Mouse (Mus musculus) intestine, embryonic 15.5 days (tissue): ENCODE measurements around the gene Ccdc183. TPM values are rescaled to one million over a fixed set of nuclear protein-coding genes. Genes with fewer than 3 reads are reported as not detected.

Experiments
- ATAC-seq: fragments of 200-750 bp; cut with Nextera tagmentation; 2 replicates; pipeline ENCODE4 v1.8.0; 2017; ENCODE audit warnings: moderate TSS enrichment, moderate library complexity
- H3K27ac ChIP-seq: fragments of 300-500 bp; sonication (generic); 2 replicates; pipeline ENCODE4 v1.5.1; 2015; ENCODE audit warnings: mild to moderate bottlenecking, inconsistent platforms
- H3K27me3 ChIP-seq: fragments of 300-500 bp; sonication (generic); replicated peaks from 2 replicates; pipeline ENCODE4 v1.6.1; 2015; ENCODE audit warnings: inconsistent platforms
- H3K36me3 ChIP-seq: fragments of 300-500 bp; sonication (generic); 2 replicates; pipeline ENCODE4 v1.6.1; 2015; ENCODE audit warnings: inconsistent platforms
- H3K4me1 ChIP-seq: fragments of 300-500 bp; sonication (generic); replicated peaks from 2 replicates; pipeline ENCODE4 v1.6.1; 2015; ENCODE audit warnings: inconsistent platforms
- H3K4me2 ChIP-seq: fragments of 300-500 bp; sonication (generic); replicated peaks from 2 replicates; pipeline ENCODE4 v1.6.1; 2015; ENCODE audit warnings: mild to moderate bottlenecking, inconsistent platforms
- H3K4me3 ChIP-seq: fragments of 300-500 bp; sonication (generic); replicated peaks from 2 replicates; pipeline ENCODE4 v1.5.1; 2015; ENCODE audit warnings: inconsistent platforms
- H3K9ac ChIP-seq: fragments of 300-500 bp; sonication (generic); 2 replicates; pipeline ENCODE4 v1.6.1; 2015; ENCODE audit warnings: inconsistent platforms
- H3K9me3 ChIP-seq: fragments of 300-500 bp; sonication (generic); 2 replicates; pipeline ENCODE4 v1.6.1; 2016; ENCODE audit warnings: inconsistent platforms
- WGBS: fragments of 180-500 bp; shearing (Covaris S2); methylation state at CpG from one replicate; pipeline ENCODE4 v1.1.7; 2015; 5-methylcytosine and 5-hydroxymethylcytosine counted together
- polyA plus RNA-seq: library from polyadenylated mRNA; unstranded; fragments of >200 nt; fragmentation: Nextera tagmentation; extraction: Ambion mirVana; gene quantifications from 2 replicates; pipeline ENCODE4 v1.2.1, GENCODE M21; 2015

Gene Ccdc183
- polyA plus RNA-seq, 1 experiment from 2014 or later, result 0.13 TPM

DNA sequence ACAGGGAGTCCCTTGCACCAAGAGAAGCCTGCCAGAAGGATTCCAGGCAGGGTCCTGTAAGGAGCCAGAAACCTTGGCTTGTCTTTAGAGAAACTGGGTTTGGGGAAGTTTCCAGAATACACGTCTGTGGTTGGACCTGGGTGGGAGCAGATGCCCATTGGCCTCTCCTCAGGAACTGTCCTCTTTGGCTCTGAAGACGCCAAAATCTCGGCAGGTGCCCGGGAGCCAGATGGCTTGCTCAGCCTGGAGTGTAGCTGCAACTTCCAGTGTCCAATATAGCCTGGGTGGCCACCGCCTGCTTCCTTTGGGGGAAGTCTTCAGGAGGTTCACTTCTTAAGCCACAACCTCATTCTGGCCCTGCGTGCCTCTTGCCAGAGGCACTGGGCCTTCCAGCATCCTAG lies 35.6 kb downstream of the Ccdc183 start:
- ATAC-seq, result no peak
- no peaks in the 10 kb centered on the region for H3K9me3 ChIP-seq
- peak overlapping the region; percentile 82 for H3K4me2 ChIP-seq
- H3K4me3 ChIP-seq, result no peak overlapping the region
- WGBS, result 22% methylated on average over 6 of the region's 6 CpGs
- H3K27me3 ChIP-seq, result peaks cover 42% of the 10 kb centered on the region
- H3K27ac ChIP-seq, result no peak overlapping the region
- peaks cover 59% of the 10 kb centered on the region for H3K4me1 ChIP-seq
- H3K36me3 ChIP-seq, result peaks cover 7% of the 10 kb centered on the region; the same call in 1 of the 2 replicates
- H3K9ac ChIP-seq, result no peak overlapping the region

DNA sequence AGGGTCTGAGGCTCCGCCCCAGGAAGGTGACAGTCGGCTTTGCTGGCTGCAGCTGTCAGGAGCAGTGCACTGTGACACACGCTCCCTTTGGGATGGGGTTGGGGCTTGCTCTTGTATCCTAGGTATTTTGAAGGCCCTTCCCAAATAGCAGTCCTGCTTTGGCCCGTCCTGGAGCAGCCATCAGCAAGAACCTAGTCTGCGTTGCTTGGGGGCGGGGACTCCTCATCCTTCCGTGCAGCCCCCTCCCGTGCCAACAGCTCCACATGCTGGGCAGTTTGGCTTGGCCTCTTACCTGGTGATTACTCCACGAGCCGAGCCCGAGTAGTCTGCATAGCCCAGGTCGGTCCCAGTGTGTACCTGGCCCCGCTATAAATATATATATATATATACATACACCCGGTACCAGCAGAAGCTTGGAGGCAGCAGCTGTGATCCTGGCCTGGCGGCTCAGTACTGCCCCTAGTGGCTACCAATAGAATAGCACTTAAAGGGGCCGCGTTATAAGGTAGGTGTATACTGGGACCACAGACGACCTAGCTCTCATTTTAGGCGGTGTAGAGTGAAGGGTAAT lies 36.1 kb downstream of the Ccdc183 start, which contains the start of gene Ajm1:
TSS of gene Ajm1 (minus strand) at position 464 of the 571 bp plus-strand sequence.
- peak within 1 kb of the TSS; percentile 82 for H3K4me2 ChIP-seq
- peaks cover 62% of the 10 kb centered on the region for H3K4me1 ChIP-seq
- peak; percentile 52 for ATAC-seq
- H3K27ac ChIP-seq, result no peak within 1 kb of the TSS
- peaks cover 2% of the 10 kb centered on the region; the same call in 1 of the 2 replicates for H3K36me3 ChIP-seq
- H3K27me3 ChIP-seq, result peaks cover 47% of the 10 kb centered on the region
- H3K4me3 ChIP-seq, result peak within 1 kb of the TSS; percentile 36
- WGBS, result 7% methylated on average over 19 of the region's 19 CpGs
- H3K9me3 ChIP-seq, result no peaks in the 10 kb centered on the region
- H3K9ac ChIP-seq, result peak within 1 kb of the TSS; percentile 18; the same call in 1 of the 2 replicates

DNA sequence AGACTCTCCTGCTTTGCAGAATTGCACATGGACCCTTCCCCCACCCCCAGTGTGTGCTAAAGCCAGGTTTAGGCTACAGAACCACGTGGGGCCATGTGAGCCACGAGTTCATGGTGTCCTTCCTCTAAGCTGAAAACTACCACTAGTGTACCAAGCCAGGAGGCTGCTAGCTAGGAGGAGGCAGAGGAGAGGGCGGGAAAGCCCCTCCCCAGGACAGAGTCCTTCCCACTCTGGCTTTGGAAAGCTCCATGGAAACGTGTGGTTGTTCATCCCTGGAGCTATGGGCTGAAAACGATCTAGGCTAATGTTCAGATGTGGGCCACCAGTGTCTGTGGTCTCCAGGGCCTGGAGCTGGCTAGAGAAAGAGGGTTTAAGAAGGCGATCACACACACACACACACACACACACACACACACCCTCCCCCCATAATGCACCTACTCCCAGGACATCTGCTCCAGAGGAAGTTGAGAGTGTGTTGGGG lies 36.8 kb downstream of the Ccdc183 start:
- Histone ChIP-seq H3K27ac (no peak overlapping the region), H3K36me3 (0 out of 2 replicates have a peak, but pooled peaks cover 2% of the 10 kb centered on the region), H3K4me1 (peaks cover 69% of the 10 kb centered on the region), H3K27me3 (peaks cover 51% of the 10 kb centered on the region), H3K4me3 (no peak overlapping the region), H3K4me2 (peak overlapping the region; percentile 82; the same call in 1 of the 2 replicates), H3K9me3 (no peaks in the 10 kb centered on the region), H3K9ac (no peak overlapping the region)
- ATAC-seq, result no peak
- 27% methylated on average over 6 of the region's 6 CpGs for WGBS

DNA sequence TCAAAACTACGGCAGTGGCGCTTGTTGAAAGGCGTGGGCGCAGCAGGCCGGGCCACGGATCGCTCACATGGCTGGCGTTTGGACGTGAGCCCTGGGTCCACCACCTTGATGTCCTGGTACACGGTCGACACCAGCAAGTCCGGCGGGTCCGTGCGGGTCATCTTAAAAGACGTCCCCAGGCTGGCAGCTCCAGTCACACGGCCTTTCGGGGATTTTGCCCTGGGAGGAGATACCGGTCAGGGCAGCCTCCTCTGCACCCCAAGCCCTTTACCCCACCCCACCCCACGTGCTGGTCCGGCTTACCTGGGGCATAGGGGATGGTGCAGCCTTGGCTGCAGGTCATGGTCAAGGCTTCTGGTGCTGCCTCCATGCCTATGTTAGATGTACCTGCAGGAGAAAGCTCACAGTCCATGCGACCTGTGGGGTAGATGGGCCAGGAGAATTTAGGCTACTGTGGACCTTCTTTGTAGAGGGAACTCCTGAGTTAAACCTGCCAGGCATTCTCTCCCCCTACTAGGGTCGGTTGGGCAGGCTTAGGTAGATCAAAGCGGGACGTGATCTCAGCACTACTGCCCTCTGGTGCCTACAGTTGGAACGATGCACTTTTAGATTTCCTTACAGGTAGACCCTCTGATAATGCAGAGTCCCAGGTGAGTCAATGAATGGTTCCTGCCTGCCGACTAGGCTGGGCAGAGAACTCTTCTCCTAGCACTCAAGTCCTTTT lies 37.6 kb downstream of the Ccdc183 start:
- no peak overlapping the region for H3K9ac ChIP-seq
- H3K36me3 ChIP-seq, result no peaks in the 10 kb centered on the region
- WGBS, result 3% methylated on average over 27 of the region's 27 CpGs
- no peaks in the 10 kb centered on the region for H3K9me3 ChIP-seq
- H3K4me3 ChIP-seq, result peak overlapping the region; percentile 28
- H3K4me1 ChIP-seq, result peaks cover 73% of the 10 kb centered on the region
- peaks cover 51% of the 10 kb centered on the region for H3K27me3 ChIP-seq
- H3K27ac ChIP-seq, result 0 out of 2 replicates have a peak overlapping the region, but pooled peaks have one; percentile 3
- peak; percentile 30 for ATAC-seq
- peak overlapping the region; percentile 62 for H3K4me2 ChIP-seq

DNA sequence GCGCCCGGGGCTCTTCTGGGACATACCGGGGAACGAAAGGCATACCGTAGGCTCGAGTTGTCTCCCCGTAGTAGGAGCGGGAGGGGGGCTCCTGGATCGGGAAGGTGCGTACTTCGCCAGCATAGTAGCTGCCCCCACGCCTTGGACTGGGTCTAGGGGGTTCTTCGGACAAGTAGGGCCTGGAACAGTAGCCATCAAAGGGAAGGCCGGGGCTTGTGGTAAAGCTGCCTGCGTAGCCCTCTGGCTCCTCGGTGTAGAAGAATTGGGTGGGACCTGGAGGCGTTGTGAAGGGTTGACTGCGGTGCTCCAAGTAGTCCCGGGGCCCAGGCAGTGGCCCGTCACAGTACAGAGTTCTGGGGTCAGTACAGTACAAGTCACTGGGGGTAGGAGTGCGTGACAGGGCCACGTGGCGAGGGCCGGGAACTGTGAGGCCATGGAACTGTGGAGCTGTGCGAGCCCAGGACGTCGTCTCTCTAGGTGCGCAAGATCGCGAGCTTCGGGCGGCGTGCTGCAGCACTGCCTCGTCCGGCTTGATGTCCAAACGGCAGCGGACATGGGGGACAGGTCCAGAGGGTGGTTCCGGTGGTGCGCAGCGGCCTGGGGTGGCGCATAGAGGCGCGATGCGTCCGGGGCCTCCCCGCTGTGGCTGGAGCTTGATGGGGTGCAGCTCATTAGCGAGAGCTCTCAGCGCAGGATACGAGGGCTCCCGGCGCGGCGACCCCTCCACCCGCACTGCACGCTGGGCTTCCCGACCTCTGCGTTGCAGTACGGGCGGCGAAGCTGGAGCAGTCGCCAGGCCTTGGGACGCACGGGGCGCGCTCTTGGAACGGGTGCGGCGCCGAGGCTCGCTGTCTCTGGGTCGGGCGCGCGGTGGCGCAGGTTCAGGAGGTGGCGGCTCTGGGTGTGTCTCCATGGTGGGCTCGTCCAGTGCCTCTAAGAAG lies 38.4 kb downstream of the Ccdc183 start:
- WGBS, result 7% methylated on average over 77 of the region's 77 CpGs
- Histone ChIP-seq H3K4me2 (peak overlapping the region; percentile 62), H3K9me3 (no peaks in the 10 kb centered on the region), H3K4me1 (peaks cover 73% of the 10 kb centered on the region), H3K27me3 (peaks cover 51% of the 10 kb centered on the region), H3K27ac (no peak overlapping the region), H3K4me3 (peak overlapping the region; percentile 28), H3K36me3 (no peaks in the 10 kb centered on the region), H3K9ac (peak overlapping the region; percentile 20; the same call in 1 of the 2 replicates)
- no peak for ATAC-seq

DNA sequence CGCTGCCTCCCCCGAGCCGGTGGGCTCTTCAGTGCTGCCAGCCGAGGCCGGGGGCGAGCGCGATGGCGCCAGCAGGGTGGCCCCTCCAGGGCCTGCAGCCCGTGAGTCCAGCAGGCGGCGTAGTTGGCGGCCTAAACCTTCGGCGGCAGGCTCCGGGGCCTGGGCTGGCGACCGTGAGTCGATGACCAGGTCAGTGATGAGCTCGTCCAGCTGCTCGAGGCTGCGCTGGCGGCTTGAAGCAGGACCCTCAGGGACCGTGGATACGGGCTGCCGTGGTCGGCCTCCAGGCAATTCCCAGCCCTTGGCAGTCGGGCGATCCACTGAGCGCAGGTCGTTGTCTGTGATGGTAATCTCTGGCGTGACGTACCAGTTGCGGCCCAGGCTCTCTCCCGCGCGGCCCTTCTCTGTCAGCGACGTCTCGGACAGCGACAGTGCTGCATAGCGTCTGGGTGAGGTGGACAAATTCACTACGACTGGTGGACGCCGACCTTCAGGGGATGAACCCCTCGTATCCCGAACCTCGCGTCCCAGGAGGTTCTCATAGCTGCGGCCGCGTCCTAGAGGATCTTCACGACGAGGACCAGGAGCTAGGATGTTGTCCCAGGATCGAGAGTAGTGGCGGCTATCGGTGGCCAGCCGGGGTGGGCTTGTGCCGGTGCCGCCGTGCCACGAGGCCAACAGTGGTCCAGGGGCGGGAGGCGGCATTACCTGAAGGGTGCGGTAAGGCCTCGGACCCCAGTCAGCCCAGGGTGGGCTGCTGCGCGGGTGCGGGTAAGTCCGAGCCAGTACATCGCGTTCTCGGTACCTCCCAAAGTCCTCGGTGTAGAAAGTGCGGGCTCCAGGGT lies 39.3 kb downstream of the Ccdc183 start:
- H3K27ac ChIP-seq, result no peak overlapping the region
- H3K27me3 ChIP-seq, result peaks cover 51% of the 10 kb centered on the region
- H3K9ac ChIP-seq, result peak overlapping the region; percentile 26
- H3K4me1 ChIP-seq, result peaks cover 79% of the 10 kb centered on the region
- no peaks in the 10 kb centered on the region for H3K36me3 ChIP-seq
- peak overlapping the region; percentile 28 for H3K4me3 ChIP-seq
- WGBS, result 12% methylated on average over 75 of the region's 75 CpGs
- no peaks in the 10 kb centered on the region for H3K9me3 ChIP-seq
- H3K4me2 ChIP-seq, result peak overlapping the region; percentile 62
- ATAC-seq, result no peak

DNA sequence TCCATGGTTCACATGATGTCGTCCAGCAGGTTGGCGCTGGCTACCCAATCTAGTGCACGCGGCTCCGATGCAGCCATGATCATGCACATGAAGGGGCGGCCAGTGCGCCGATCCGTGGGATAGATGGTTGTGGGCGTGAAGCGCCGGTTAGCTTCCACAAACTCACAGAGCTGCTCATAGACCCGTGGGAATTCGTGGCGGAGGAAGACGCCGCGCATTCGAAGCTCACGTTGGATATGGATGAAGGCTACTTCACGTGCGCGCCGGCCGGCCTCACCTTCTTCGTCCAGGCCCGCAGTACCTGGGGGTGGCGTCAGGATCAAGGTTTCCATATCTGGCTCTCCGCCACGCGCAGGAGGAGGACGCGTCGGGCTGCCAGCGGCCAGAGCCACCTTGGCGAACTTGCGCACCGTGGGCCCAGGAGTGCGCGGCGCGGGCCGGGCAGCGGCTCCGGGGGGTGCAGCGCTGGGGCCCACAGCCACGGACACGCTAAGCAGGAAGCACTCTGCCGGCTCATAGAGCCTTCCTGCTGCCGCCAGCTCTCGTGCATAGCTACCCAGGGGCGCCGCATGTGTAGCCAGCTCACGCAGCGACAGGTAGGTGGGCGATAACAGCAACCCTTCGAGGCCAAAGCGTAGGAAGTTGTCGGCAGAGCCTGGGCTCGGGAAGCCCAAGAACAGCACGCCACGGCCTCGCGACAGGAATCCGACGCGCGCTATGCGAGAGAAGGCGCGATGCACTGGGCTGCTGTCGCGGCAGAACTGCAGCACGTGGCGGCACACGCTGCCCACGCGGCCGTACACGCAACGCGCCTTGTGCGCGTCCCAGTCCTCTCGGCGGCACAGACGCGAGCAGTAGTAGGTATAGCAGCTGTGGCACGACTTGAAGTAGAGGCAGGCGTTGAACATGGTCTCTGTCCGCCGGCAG lies 40.2 kb downstream of the Ccdc183 start:
- no peak for ATAC-seq
- 23% methylated on average over 92 of the region's 92 CpGs for WGBS
- peak overlapping the region; percentile 26 for H3K9ac ChIP-seq
- H3K9me3 ChIP-seq, result no peaks in the 10 kb centered on the region
- H3K4me1 ChIP-seq, result peaks cover 74% of the 10 kb centered on the region
- peaks cover 51% of the 10 kb centered on the region for H3K27me3 ChIP-seq
- H3K4me2 ChIP-seq, result peak overlapping the region; percentile 62
- peak overlapping the region; percentile 28 for H3K4me3 ChIP-seq
- H3K36me3 ChIP-seq, result no peaks in the 10 kb centered on the region
- H3K27ac ChIP-seq, result no peak overlapping the region

DNA sequence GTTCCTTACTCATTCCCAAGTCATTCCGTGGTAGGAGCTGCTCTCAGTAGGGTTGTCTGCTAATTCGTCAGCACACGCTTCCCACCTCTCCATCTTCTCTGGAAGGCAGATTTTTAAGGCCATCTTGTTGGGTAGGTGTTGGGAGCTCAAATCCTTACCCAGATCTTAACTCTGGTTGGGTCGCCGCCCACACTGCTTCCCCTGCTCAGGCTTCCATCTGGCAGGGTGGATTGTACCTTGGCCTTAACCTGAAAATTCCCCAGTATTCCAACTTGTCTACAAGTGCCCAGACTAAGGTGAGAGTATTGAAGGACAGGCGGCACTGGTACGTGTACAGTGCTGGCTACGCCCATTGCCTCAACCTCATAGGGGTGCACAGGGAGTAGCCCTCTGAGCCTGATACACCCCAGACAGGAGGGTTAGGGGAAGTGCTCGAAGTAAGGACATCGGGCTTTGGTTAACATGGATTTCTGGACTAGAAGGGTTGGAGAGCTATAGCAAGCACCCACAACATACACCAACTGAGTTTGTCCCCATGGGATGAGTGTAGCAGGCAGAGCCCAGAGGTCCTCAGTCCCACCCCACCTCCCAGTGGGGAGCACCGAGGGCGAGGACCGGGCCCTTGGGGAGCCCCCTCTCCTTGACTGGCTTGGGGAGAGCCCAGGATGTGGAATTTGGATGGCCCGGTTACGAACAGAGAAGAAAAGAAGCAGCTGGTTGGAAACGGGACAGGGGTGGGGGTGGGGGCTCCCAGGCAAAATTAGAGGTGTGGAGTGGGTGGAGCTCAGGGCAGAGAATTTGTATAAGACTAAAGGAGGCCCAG lies 41.2 kb downstream of the Ccdc183 start:
- WGBS, result 78% methylated on average over 16 of the region's 16 CpGs
- H3K27ac ChIP-seq, result peak overlapping the region; percentile 95; the same call in 1 of the 2 replicates
- H3K27me3 ChIP-seq, result peaks cover 51% of the 10 kb centered on the region
- no peaks in the 10 kb centered on the region for H3K9me3 ChIP-seq
- peak overlapping the region; percentile 61; the same call in 1 of the 2 replicates for H3K9ac ChIP-seq
- peak overlapping the region; percentile 87 for H3K4me2 ChIP-seq
- ATAC-seq, result no peak
- H3K4me3 ChIP-seq, result no peak overlapping the region
- peaks cover 66% of the 10 kb centered on the region for H3K4me1 ChIP-seq
- H3K36me3 ChIP-seq, result no peaks in the 10 kb centered on the region

DNA sequence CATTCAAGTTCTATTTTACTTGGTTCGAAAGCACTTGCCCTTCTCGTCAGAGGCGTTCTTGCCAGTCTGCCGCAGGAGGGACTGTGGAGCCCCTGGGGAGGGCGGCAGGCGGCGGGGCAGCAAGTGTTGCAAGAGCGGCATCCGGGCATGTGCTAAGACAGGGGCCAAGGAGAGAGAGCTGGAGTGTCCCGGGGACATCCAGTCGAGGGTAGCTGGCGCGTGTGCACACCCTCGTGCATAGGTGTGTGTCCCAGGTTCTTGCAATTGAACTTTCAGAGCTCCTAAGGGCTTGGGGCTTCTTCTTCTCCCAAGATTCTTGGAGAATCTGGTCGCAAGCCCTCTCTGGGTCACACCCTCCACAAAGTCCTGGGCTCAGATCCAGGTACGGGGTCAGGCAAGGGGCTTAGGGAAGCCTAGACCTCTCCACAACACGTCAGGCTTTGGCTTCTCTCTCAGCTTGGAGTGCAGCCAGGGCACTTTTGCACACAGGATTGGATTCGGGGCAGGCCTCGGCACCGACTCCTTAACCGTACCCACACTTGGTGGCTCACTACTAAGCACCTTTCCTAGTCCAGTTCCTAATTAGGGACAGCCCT lies 41.9 kb downstream of the Ccdc183 start:
- H3K4me2 ChIP-seq, result peak overlapping the region; percentile 87
- 14% methylated on average over 21 of the region's 21 CpGs for WGBS
- H3K27me3 ChIP-seq, result peaks cover 45% of the 10 kb centered on the region
- H3K9me3 ChIP-seq, result no peaks in the 10 kb centered on the region
- peak overlapping the region; percentile 61 for H3K9ac ChIP-seq
- no peaks in the 10 kb centered on the region for H3K36me3 ChIP-seq
- no peak for ATAC-seq
- H3K4me1 ChIP-seq, result peaks cover 60% of the 10 kb centered on the region
- H3K4me3 ChIP-seq, result peak overlapping the region; percentile 54
- peak overlapping the region; percentile 95 for H3K27ac ChIP-seq
